Mouse (Mus musculus): ENCODE results near the gene Akap12.

DNA sequence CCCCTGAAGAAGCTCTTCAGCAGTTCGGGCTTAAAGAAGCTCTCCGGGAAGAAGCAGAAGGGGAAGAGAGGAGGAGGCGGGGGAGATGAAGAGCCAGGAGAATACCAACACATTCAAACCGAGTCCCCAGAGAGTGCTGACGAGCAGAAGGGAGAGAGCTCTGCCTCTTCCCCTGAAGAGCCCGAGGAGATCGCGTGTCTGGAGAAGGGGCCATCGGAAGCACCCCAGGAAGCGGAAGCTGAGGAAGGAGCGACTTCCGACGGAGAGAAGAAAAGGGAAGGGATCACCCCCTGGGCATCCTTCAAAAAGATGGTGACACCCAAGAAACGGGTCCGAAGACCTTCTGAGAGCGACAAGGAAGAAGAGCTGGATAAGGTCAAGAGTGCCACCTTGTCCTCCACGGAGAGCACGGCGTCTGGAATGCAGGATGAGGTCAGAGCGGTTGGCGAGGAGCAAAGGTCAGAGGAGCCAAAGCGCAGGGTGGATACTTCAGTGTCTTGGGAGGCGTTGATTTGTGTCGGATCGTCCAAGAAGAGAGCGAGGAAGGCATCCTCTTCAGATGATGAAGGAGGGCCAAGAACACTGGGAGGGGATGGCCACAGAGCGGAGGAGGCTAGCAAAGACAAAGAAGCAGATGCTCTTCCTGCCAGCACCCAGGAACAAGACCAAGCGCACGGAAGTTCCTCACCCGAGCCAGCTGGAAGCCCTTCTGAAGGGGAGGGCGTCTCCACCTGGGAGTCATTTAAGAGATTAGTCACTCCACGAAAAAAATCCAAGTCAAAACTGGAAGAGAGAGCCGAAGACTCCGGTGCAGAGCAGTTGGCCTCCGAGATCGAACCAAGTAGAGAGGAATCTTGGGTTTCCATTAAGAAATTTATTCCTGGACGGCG is 88.4 kb downstream of the Akap12 start:
- TF ChIP-seq CTCF (IDR thresholded peaks at IDR 0.05; ENCODE audit: borderline replicate concordance, control insufficient read depth, extremely low read depth, insufficient read depth, low read length, poor library complexity) (no peak), POLR2A (IDR thresholded peaks at IDR 0.05; ENCODE audit: control insufficient read depth, extremely low read depth, insufficient read depth, low read length, poor library complexity) (no peak)
